Mouse (Mus musculus): ENCODE results near the gene Tmed6.
"Not testable (repeated sequence)": the region's sequence is repeated elsewhere in the genome, so short reads cannot be mapped to it uniquely, and the experiment has no call there.

The Tmed6 gene

GRCm38 (mm10) chr8:107065511-107066496 is at the start of gene Tmed6:
Tmed6 (minus strand) TSS chr8:107065644.
- DNase-seq (ENCODE audit: extremely low read depth, insufficient read length, low spot score): no peak

GRCm38 (mm10) chr8:107115008-107115320 is 49.5 kb upstream of the Tmed6 start:
- no peak for DNase-seq (ENCODE audit: extremely low read depth, insufficient read length, low spot score)

- peak; percentile 60 for DNase-seq (ENCODE audit: extremely low read depth, insufficient read length, low spot score)
These were observed 48.9 kb upstream of the Tmed6 start for GRCm38 (mm10) chr8:107114150-107115007.

GRCm38 (mm10) chr8:107113209-107113608 is 47.8 kb upstream of the Tmed6 start:
- DNase-seq (ENCODE audit: extremely low read depth, insufficient read length, low spot score): no peak

GRCm38 (mm10) chr8:107111340-107112105 is 46.1 kb upstream of the Tmed6 start:
- no peak for DNase-seq (ENCODE audit: extremely low read depth, insufficient read length, low spot score)

GRCm38 (mm10) chr8:107110629-107111330 is 45.3 kb upstream of the Tmed6 start:
- DNase-seq (ENCODE audit: extremely low read depth, insufficient read length, low spot score): no peak

GRCm38 (mm10) chr8:107109816-107110435 is 44.5 kb upstream of the Tmed6 start:
- DNase-seq (ENCODE audit: extremely low read depth, insufficient read length, low spot score): no peak

GRCm38 (mm10) chr8:107108978-107109720 is 43.7 kb upstream of the Tmed6 start:
- DNase-seq (ENCODE audit: extremely low read depth, insufficient read length, low spot score): no peak

- not testable (repeated sequence) for DNase-seq (ENCODE audit: extremely low read depth, insufficient read length, low spot score)
These were observed 42.6 kb upstream of the Tmed6 start for GRCm38 (mm10) chr8:107108089-107108488.

GRCm38 (mm10) chr8:107104547-107104946 is 39.1 kb upstream of the Tmed6 start:
- DNase-seq (ENCODE audit: extremely low read depth, insufficient read length, low spot score): no peak

- DNase-seq (ENCODE audit: extremely low read depth, insufficient read length, low spot score): peak; percentile 46
These were observed 35.2 kb upstream of the Tmed6 start for GRCm38 (mm10) chr8:107100635-107101034.

- peak; percentile 90 for DNase-seq (ENCODE audit: extremely low read depth, insufficient read length, low spot score)
These were observed 31.1 kb upstream of the Tmed6 start, which contains the start of gene Terf2 for GRCm38 (mm10) chr8:107096366-107097036. Terf2 (minus strand) TSS chr8:107096547.

- DNase-seq (ENCODE audit: extremely low read depth, insufficient read length, low spot score): no peak
These were observed 30.4 kb upstream of the Tmed6 start for GRCm38 (mm10) chr8:107095717-107096365.

GRCm38 (mm10) chr8:107090531-107090930 is 25.1 kb upstream of the Tmed6 start:
- DNase-seq (ENCODE audit: extremely low read depth, insufficient read length, low spot score): no peak

GRCm38 (mm10) chr8:107088526-107089063 is 23.2 kb upstream of the Tmed6 start:
- no peak for DNase-seq (ENCODE audit: extremely low read depth, insufficient read length, low spot score)

- DNase-seq (ENCODE audit: extremely low read depth, insufficient read length, low spot score): no peak
These were observed 20.6 kb upstream of the Tmed6 start for GRCm38 (mm10) chr8:107086018-107086417.

GRCm38 (mm10) chr8:107085358-107085757 is 19.9 kb upstream of the Tmed6 start:
- no peak for DNase-seq (ENCODE audit: extremely low read depth, insufficient read length, low spot score)

Measured in 3134 (cell line).